Mouse (Mus musculus) heart, postnatal 36 days (tissue): ENCODE results near the gene Mmp24. TPM values are rescaled to one million over a fixed set of nuclear protein-coding genes. Genes with fewer than 3 reads are reported as not detected.
"Not testable (repeated sequence)": the region's sequence is repeated elsewhere in the genome, so short reads cannot be mapped to it uniquely, and the experiment has no call there.

Experiments
- DNase-seq, 2 experiments: peaks; one replicate each; pipeline ENCODE4 v3.0.0; 2021 to 2022
- intact Hi-C: fragments of 180-260 bp; cut with DNase I; formaldehyde crosslinking; loops from one replicate; pipeline ENCODE4 v1.15.1; 2025
- total RNA-seq, 2 experiments: library from RNA; stranded (reverse); gene quantifications; 2 replicates each; pipeline ENCODE4 v1.2.3; 2021

The Mmp24 gene
- not detected for total RNA-seq

DNA sequence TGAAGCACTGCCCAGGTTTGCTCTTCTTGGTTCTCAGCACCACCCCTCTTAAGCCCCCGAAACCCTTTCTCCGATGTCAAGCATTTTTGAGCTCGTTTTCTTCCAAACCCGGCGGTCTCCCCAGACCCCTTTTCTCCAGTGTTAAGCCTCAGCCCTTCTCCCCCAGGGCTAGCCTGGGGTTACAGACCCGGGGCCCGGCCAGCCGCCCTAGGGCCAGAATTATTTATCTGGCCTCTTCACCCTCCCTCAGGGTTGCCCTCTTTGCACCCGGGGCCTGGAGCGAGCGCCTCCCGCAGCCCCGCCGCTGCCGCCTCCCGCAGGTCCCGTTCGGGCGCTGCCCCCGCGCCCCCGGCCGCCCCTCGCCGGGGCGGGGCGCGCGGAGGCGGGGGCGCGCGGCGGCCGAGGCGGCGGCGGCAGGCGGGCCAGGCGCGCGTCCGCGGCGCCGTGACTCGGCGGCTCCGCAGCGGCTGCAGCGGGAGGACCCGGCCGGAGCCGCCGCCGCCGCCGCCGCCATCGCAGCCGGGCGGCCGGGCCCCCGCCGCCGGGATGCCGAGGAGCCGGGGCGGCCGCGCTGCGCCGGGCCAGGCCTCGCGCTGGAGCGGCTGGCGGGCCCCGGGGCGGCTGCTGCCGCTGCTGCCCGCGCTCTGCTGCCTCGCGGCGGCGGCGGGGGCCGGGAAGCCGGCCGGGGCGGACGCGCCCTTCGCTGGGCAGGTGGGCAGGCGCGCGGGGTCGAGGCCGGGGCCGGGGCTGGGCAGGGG, at the start of gene Mmp24:
Mmp24 (plus strand) TSS at position 416 of the 758 bp plus-strand sequence.
- DNase-seq: no peak
- intact Hi-C loops: no loop called here

DNA sequence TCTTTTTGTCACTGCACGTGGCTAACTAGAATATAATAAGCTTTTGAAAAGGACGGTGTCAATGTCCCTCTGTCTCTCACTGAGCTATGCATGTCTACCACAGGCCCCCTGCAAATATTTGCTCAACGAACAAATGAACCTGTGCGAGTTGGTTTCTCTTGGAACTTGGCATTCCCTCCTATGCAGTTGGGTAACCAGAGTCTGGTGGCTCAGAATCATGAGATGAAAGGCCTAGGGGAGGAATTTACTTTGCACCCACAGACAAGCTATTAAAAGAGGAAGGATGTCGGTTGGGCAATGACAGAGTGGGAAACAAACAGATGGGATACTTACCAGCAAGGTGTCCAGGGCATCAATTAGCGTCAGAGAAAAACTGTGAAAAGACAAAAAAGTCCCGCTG, 48.8 kb upstream of the Mmp24 start:
- intact Hi-C loops: no loop called here
- no peak for DNase-seq

DNA sequence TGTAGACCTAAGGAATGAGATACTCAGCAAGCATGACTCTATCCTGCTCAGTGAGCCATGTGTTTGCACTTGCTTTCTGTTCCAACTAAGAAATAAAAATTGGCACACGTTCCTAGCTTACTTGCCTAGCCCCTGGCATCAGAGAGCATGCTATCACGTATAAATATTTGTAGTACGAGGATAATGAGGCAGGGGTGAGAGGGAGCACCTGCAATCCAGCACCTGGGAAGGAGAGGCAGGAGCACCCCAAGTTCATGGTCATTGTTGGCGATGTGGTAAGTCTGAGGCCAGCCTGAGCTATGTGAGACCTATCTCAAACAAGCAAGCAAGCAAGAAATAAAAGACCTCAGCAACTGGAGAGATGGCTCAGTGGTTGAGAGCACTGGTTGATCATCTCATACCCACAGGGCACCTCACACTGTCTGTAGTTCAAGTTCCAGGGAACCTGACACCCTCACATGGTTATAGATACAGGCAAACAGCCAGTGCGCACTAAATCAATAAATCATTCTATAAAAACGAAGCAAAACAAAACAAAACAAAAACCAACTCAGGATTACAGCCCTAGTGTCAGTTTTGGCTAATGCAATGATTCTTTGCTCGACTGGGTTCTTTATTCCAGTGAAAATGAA, 47.3 kb upstream of the Mmp24 start:
- no peak for DNase-seq
- intact Hi-C loops: no loop called here

DNA sequence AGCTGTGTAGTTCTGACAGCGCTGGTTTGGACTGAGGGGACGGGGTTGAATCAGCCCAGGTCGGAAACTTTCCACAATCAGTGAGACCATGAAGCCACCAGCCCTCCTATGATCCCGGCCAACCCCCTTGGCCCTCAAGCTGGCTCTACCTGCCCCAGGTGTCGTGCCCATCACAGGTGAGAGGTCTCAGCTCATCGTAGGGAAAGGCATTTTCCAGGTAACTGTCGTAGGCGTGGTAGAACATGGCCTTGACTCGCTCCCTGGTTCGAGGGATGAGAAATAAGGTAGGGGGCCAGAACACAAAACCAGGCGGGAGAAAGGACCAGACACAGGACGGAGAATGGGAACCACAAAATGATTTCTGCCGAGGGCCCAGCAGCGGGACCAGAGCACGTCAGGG, 46.4 kb upstream of the Mmp24 start:
- no peak for DNase-seq
- intact Hi-C loops: no loop called here

DNA sequence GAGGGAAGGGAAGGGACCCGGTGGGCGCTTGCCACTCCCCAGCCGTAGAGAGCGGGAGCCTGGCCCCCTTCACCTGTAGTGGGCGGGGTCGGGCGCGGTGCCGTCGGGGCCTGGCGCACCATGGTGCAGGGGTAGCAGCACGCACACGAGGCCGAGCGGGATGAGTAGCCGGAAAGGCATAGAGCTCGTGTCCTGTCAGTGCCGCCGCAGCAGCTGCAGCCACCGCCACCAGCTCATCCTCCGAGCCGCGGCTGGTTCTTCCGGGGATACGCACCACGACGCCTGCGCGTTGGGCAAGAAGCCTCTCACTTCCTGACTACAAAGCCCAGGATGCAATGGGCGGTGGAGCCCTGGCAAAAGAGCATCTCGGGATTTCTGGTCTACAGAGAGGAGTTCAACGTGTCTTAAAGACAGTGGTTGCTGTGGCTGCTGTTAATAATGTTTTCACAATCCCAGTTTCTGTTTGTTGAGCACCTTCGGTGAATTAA, 45.9 kb upstream of the Mmp24 start, which contains the start of gene Edem2:
Edem2 (minus strand) TSS at position 318 of the 488 bp plus-strand sequence.
- intact Hi-C loops: no loop called here

DNA sequence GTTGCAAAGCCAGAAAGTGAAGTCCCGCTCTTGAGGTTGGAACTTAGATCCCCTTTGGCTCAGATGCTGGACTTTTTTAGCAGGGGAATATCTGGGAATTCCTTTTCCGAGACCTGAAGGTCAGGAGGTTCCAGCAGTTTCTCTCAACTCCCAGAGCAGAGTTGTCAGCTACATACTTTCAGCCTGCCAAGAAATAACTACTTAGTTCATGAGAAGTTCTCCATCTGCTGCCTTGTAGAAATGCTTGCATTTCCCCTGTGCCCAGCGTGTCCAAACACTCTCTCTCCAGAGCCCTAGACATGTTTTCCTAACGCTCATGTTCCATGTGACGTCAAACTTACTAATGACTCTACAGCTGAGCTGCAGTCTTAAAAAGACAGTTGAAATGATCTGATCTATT, 40.1 kb upstream of the Mmp24 start:
- intact Hi-C loops: no loop called here
- no peak for DNase-seq

More for the DNA sequence above, 45.9 kb upstream of the Mmp24 start, which contains the start of gene Edem2:
- DNase-seq: peak; percentile 89 to 90

DNA sequence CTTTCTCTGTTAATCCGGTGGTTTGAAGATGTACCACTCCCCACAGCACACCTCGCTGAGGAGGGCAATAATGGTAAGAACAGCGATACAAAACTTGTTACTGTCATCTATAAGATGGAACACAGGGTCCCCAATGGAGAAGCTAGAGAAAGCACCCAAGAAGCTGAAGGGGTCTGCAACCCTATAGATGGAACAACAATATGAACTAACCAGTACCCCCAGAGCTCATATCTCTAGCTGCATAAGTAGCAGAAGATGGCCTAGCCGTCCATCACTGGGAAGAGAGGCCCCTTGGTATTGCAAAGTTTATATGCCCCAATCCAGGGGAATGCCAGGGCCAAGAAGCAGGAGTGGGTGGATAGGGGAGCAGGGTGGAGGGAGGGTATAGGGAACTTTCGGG, 39.4 kb upstream of the Mmp24 start, which contains the start of gene Gm17581:
Gm17581 (minus strand) TSS at position 101 of the 400 bp plus-strand sequence.
- DNase-seq, intact Hi-C loops: not testable (repeated sequence)

GRCm38 (mm10) chr2:155736936-155737335, 38.2 kb upstream of the Mmp24 start:
- intact Hi-C loops: no loop called here
- no peak for DNase-seq

GRCm38 (mm10) chr2:155737803-155738202, 37.3 kb upstream of the Mmp24 start:
- intact Hi-C loops: no loop called here
- DNase-seq: no peak

GRCm38 (mm10) chr2:155742211-155742610, 32.9 kb upstream of the Mmp24 start:
- peak in 1 of 2 experiments; percentile 13 for DNase-seq
- intact Hi-C loops: no loop called here

GRCm38 (mm10) chr2:155742931-155743337, 32.2 kb upstream of the Mmp24 start:
- peak; percentile 15 to 29 for DNase-seq
- intact Hi-C loops: no loop called here

DNA sequence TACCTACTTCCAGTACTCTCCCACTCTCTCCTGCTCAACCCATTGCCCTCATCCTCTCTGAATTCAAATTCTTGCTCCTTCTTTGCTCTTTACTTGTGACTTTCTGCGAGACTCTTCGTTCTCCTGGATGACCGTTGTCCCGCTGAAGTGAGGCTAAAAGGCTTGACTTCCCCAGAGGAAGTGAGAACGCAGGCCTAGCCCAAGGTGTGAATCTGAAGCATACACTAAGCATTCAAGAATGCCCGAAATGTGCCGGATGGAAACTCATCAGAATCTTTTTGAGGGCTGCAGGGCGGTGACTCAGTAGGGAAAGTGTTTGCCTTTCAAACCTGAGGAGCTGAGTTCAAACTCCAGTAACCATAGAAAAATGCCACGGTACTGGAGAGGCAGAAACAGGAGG, 31.8 kb upstream of the Mmp24 start:
- DNase-seq: no peak
- intact Hi-C loops: no loop called here

DNA sequence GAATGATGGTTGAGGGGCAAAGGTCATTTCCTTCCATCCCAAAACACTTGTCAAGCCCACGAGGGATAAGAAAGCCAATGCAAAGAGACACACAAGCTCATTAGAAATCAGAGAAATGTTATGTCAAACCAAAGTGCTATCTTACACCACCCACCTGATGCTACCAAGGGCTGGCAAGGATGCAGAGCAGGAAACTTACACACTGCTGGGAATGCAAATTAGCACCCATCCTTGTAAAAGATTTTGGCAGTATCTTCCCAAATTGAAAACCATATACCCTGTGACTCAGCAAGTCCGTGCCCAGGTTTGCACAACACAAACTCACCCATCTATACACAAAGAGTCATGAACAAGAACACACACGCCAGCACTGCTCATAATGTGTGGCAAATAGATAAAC, 29.7 kb upstream of the Mmp24 start:
- no peak for DNase-seq
- intact Hi-C loops: no loop called here

- intact Hi-C loops: no loop called here
- DNase-seq: no peak
Measured at GRCm38 (mm10) chr2:155749394-155749793, 25.7 kb upstream of the Mmp24 start.

- intact Hi-C loops: no loop called here
- DNase-seq: peak; percentile 48 to 58
Measured at GRCm38 (mm10) chr2:155751014-155751786, 23.9 kb upstream of the Mmp24 start, which contains the start of gene Procr. Gene Procr, plus strand, starts transcription at chr2:155751117.

GRCm38 (mm10) chr2:155755746-155756145, 19.4 kb upstream of the Mmp24 start:
- intact Hi-C loops: no loop called here

DNA sequence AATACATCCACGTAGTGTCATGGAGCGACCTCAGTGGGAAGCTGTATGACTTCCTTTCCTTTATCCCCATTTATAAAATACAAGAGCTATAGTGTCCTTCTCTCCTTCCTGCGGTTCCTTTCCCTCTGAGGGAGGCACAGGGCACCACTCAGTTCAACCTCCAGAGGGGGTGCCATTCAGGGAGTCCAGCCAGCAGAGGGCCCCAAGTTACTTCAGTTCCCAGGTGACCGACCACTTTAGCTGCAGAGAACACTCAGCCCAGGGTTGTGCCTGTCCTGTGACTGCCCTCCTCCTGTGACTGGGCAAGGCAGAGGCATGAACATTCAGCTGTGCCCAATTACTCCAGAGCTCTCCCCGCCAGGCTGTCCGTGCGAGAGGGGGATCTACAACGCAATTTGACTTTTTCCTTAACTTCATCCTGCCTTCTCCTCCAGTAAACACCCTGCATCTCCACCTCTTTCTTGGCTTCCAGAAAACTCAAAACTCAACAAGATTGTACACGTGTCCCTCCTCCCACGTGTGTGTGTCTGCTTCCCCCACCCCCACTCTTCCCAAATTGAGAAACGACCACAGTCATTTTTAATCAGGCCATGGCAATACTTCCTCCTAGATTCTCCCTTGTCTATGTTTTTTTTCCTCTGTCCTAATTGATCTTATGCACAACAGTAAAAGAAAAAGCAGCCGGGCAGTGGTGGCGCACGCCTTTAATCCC, 18.1 kb upstream of the Mmp24 start:
- intact Hi-C loops: no loop called here
- no peak for DNase-seq

More at GRCm38 (mm10) chr2:155755746-155756145, 19.4 kb upstream of the Mmp24 start:
- DNase-seq: peak; percentile 24 to 45

GRCm38 (mm10) chr2:155764679-155765418, 10.3 kb upstream of the Mmp24 start:
- DNase-seq: peak; percentile 67 to 76
- intact Hi-C loops: loop anchor here (1.0 to 10.0 kb wide), 4 partner anchors 69 to 280 kb away; partner anchors contain the start of gene Acss2

GRCm38 (mm10) chr2:155773664-155774063, 1.5 kb upstream of the Mmp24 start:
- no peak for DNase-seq
- intact Hi-C loops: no loop called here
